Comparison of ENCODE assay signal across 24 mouse cellular contexts in genomic region chr5:65354097-65354496, GRCm38 (mm10). TPM values are rescaled to one million over a fixed set of nuclear protein-coding genes. Genes with fewer than 3 reads are reported as not detected.
DNase-seq lines count a peak whose midpoint lies in the region; ATAC-seq and TF ChIP-seq lines count a peak whose summit lies in the region.
"Had no signal": no experiment of that assay in that cellular context is flagged by ENCODE, and none has a peak within 500 bp of the region (broad histone marks: within the 10 kb centered on the region; RNA-seq: fewer than 3 reads in every experiment).

No protein-coding gene starts in this region.

- no peak overlapping the region for H3K4me3 ChIP-seq in lung, adult 2 months (replicated peaks; ENCODE audit: extremely low read depth, low read depth, low read length)
- H3K4me3 ChIP-seq in liver, embryonic 13.5 days (replicated peaks), result no peak overlapping the region
- H3K4me3 ChIP-seq: hindbrain, embryonic 15.5 days; intestine, embryonic 15.5 days; limb, embryonic 15.5 days; megakaryocyte, embryonic 14.5 days; midbrain, embryonic 15.5 days; myocyte had no signal

- no peak overlapping the region for H3K4me2 ChIP-seq in liver, embryonic 13.5 days
- H3K4me2 ChIP-seq: hindbrain, embryonic 15.5 days; intestine, embryonic 15.5 days; limb, embryonic 15.5 days; midbrain, embryonic 15.5 days had no signal

- no peak overlapping the region for H3K9ac ChIP-seq in liver, embryonic 13.5 days
- H3K9ac ChIP-seq: hindbrain, embryonic 15.5 days; intestine, embryonic 15.5 days; limb, embryonic 15.5 days; midbrain, embryonic 15.5 days had no signal

- H3K27ac ChIP-seq in liver, embryonic 13.5 days, result peak overlapping the region; percentile 47
- H3K27ac ChIP-seq: hindbrain, embryonic 15.5 days; intestine, embryonic 15.5 days; limb, embryonic 15.5 days; midbrain, embryonic 15.5 days had no signal

- no peaks in the 10 kb centered on the region for H3K4me1 ChIP-seq in lung, adult 2 months (ENCODE audit: control insufficient read depth, insufficient read depth, low read length)
- 0 out of 2 replicates have a peak, but pooled peaks cover 5% of the 10 kb centered on the region for H3K4me1 ChIP-seq in liver, embryonic 13.5 days (replicated peaks)
- H3K4me1 ChIP-seq: hindbrain, embryonic 15.5 days; intestine, embryonic 15.5 days; limb, embryonic 15.5 days; midbrain, embryonic 15.5 days had no signal

- ATAC-seq in liver, embryonic 13.5 days (ENCODE audit: low read depth), result peak; percentile 64
- ATAC-seq: intestine, embryonic 15.5 days; midbrain, embryonic 15.5 days had no signal

- no peak for TF ChIP-seq POLR2A in lung, adult 2 months (IDR thresholded peaks at IDR 0.05; ENCODE audit: borderline replicate concordance, extremely low read depth, low read depth, low read length)

- WGBS in lung, adult 2 months, result 55% methylated on average over 3 of the region's 3 CpGs
- 11% methylated on average over 3 of the region's 3 CpGs for WGBS in liver, embryonic 13.5 days (ENCODE audit: insufficient replicate concordance)

- no peak for TF ChIP-seq CTCF in lung, adult 2 months (IDR thresholded peaks at IDR 0.05; ENCODE audit: insufficient read depth, low read length)

- no peaks in the 10 kb centered on the region for H3K9me3 ChIP-seq in liver, embryonic 13.5 days (replicated peaks)
- H3K9me3 ChIP-seq: hindbrain, embryonic 15.5 days; intestine, embryonic 15.5 days; limb, embryonic 15.5 days; midbrain, embryonic 15.5 days had no signal

- H3K36me3 ChIP-seq in liver, embryonic 13.5 days, result no peaks in the 10 kb centered on the region
- H3K36me3 ChIP-seq: hindbrain, embryonic 15.5 days; intestine, embryonic 15.5 days; limb, embryonic 15.5 days; midbrain, embryonic 15.5 days had no signal

- H3K27me3 ChIP-seq in liver, embryonic 13.5 days, result no peaks in the 10 kb centered on the region
- H3K27me3 ChIP-seq: hindbrain, embryonic 15.5 days; intestine, embryonic 15.5 days; limb, embryonic 15.5 days; midbrain, embryonic 15.5 days had no signal

- DNase-seq in adrenal gland, postnatal 10 days, result peak; percentile 58
- no peak for DNase-seq in adrenal gland, adult 18-20 months (ENCODE audit: low spot score in 2 of 2)
- DNase-seq in lung, postnatal 4 days, result peak; percentile 15 to 30
- DNase-seq in lung, adult 2 months, result no peak
- DNase-seq in liver, embryonic 13.5 days, result no peak
- DNase-seq in spleen, postnatal 36 days (ENCODE audit: low spot score in 2 of 2), result no peak
- DNase-seq in layer of hippocampus, adult 11-12 months (ENCODE audit: low spot score), result no peak
- no peak for DNase-seq in layer of hippocampus, postnatal 14 days (ENCODE audit: low spot score in 2 of 2)
- DNase-seq: cerebellum, adult 11-12 months; cerebellum, postnatal 14 days; heart, adult 18-20 months; heart, postnatal 36 days; right cerebral cortex, postnatal 14 days; spleen, adult 18-20 months; thymus, postnatal 4 days had no signal

RNA-seq across cellular contexts. Expression of gene Klb, which starts 6.0 kb away (rescaled TPM):
- 10 to 100 TPM; 19.4 to 19.9 TPM for total RNA-seq in adrenal gland, postnatal 10 days (2021)
- 10 to 100 TPM in 1 of 2 experiments, 1 to 10 TPM in 1; 8.6 to 15.3 TPM for total RNA-seq in adrenal gland, adult 18-20 months (2021)
- 0.44 and 0.78 TPM in 2 replicates for polyA plus RNA-seq in lung, adult 2 months (2012; rRNA removed)
- 8.7 and 10.0 TPM in 2 replicates for polyA plus RNA-seq in liver, embryonic 13.5 days (2015; fragmentation: Nextera tagmentation; extraction: Ambion mirVana)
- under 1 TPM; 0.46 to 0.74 TPM for total RNA-seq in layer of hippocampus, postnatal 14 days (2021)
- total RNA-seq: CH12.LX, MEL had no signal
- polyA plus RNA-seq: heart, embryonic 14.5 days; limb, embryonic 15.5 days had no signal

RNA-seq across cellular contexts. Expression of gene Rfc1, which starts 18.6 kb away (rescaled TPM):
- 10 to 100 TPM; 47.7 to 50.2 TPM for total RNA-seq in adrenal gland, postnatal 10 days (2021)
- 10 to 100 TPM; 31.3 to 43.8 TPM for total RNA-seq in adrenal gland, adult 18-20 months (2021)
- 7.4 and 11.6 TPM in 2 replicates for polyA plus RNA-seq in lung, adult 2 months (2012; rRNA removed)
- 52.0 and 62.8 TPM in 2 replicates for polyA plus RNA-seq in liver, embryonic 13.5 days (2015; fragmentation: Nextera tagmentation; extraction: Ambion mirVana)
- 10 to 100 TPM; 25.1 to 28.7 TPM for total RNA-seq in layer of hippocampus, postnatal 14 days (2021)

RNA-seq across cellular contexts. Expression of gene Rpl9, which starts 37.1 kb away (rescaled TPM):
- 1,000 to 10,000 TPM; 1,097 to 1,198 TPM for total RNA-seq in adrenal gland, postnatal 10 days (2021)
- total RNA-seq in adrenal gland, adult 18-20 months (2021), result 1,000 to 10,000 TPM; 1,034 to 1,559 TPM
- polyA plus RNA-seq in lung, adult 2 months (2012; rRNA removed), result 152 and 224 TPM in 2 replicates
- polyA plus RNA-seq in liver, embryonic 13.5 days (2015; fragmentation: Nextera tagmentation; extraction: Ambion mirVana), result 731 and 782 TPM in 2 replicates
- total RNA-seq in layer of hippocampus, postnatal 14 days (2021), result 100 to 1,000 TPM; 548 to 565 TPM

RNA-seq across cellular contexts. Expression of gene Lias, which starts 37.2 kb away (rescaled TPM):
- total RNA-seq in adrenal gland, postnatal 10 days (2021), result 10 to 100 TPM; 69.8 to 74.1 TPM
- 10 to 100 TPM; 54.5 to 67.6 TPM for total RNA-seq in adrenal gland, adult 18-20 months (2021)
- polyA plus RNA-seq in lung, adult 2 months (2012; rRNA removed), result 6.3 and 13.1 TPM in 2 replicates
- 48.6 and 53.2 TPM in 2 replicates for polyA plus RNA-seq in liver, embryonic 13.5 days (2015; fragmentation: Nextera tagmentation; extraction: Ambion mirVana)
- 10 to 100 TPM; 33.2 to 42.5 TPM for total RNA-seq in layer of hippocampus, postnatal 14 days (2021)

Comparison
In these comparisons a context has a peak if more than half of its experiments do, and no peak if none do; other contexts are left out.
1. DNase-seq: peak in adrenal gland, postnatal 10 days (single experiment) and lung, postnatal 4 days (2 of 2); none in adrenal gland, adult 18-20 months (0 of 2), lung, adult 2 months (single experiment), liver, embryonic 13.5 days (single experiment), spleen, postnatal 36 days (0 of 2), layer of hippocampus, adult 11-12 months (single experiment) and layer of hippocampus, postnatal 14 days (0 of 2).
2. RNA of gene Klb, which starts 6.0 kb away (total RNA-seq): 19.4 to 19.9 TPM in adrenal gland, postnatal 10 days and 8.6 to 15.3 TPM in adrenal gland, adult 18-20 months; 0.46 to 0.74 TPM in layer of hippocampus, postnatal 14 days; every median in the first group is over 4 times any median in the second.